Mouse (Mus musculus) midbrain, embryonic 12.5 days (tissue): ENCODE measurements around the gene Retreg1. TPM values are rescaled to one million over a fixed set of nuclear protein-coding genes. Genes with fewer than 3 reads are reported as not detected.

Experiments
- ATAC-seq: fragments of 200-750 bp; cut with Nextera tagmentation; 2 replicates; pipeline ENCODE4 v1.8.0; 2017; ENCODE audit warnings: low read depth, moderate TSS enrichment, moderate library complexity; ENCODE audit not compliant: low FRiP score
- H3K27ac ChIP-seq: fragments of 300-500 bp; sonication (generic); replicated peaks from 2 replicates; pipeline ENCODE4 v1.5.1; 2016; ENCODE audit warnings: mild to moderate bottlenecking
- H3K27me3 ChIP-seq: fragments of 300-500 bp; sonication (generic); 2 replicates; pipeline ENCODE4 v1.6.1; 2016; ENCODE audit warnings: mild to moderate bottlenecking
- H3K36me3 ChIP-seq: fragments of 300-500 bp; sonication (generic); 2 replicates; pipeline ENCODE4 v1.6.1; 2016
- H3K4me1 ChIP-seq: fragments of 300-500 bp; sonication (generic); 2 replicates; pipeline ENCODE4 v1.6.1; 2016
- H3K4me2 ChIP-seq: fragments of 300-500 bp; sonication (generic); replicated peaks from 2 replicates; pipeline ENCODE4 v1.6.1; 2016; ENCODE audit warnings: mild to moderate bottlenecking, moderate library complexity
- H3K4me3 ChIP-seq: fragments of 300-500 bp; sonication (generic); 2 replicates; pipeline ENCODE4 v1.5.1; 2016; ENCODE audit warnings: mild to moderate bottlenecking
- H3K9ac ChIP-seq: fragments of 300-500 bp; sonication (generic); replicated peaks from 2 replicates; pipeline ENCODE4 v1.6.1; 2016; ENCODE audit warnings: mild to moderate bottlenecking, moderate library complexity
- H3K9me3 ChIP-seq: fragments of 300-500 bp; sonication (generic); 2 replicates; pipeline ENCODE4 v1.6.1; 2016; ENCODE audit warnings: mild to moderate bottlenecking
- WGBS: fragments of 180-500 bp; shearing (Covaris S2); methylation state at CpG from one replicate; pipeline ENCODE4 v1.1.7; 2016; 5-methylcytosine and 5-hydroxymethylcytosine counted together
- polyA plus RNA-seq: library from polyadenylated mRNA; unstranded; fragments of >200 nt; fragmentation: Nextera tagmentation; extraction: Ambion mirVana; gene quantifications from 2 replicates; pipeline ENCODE4 v1.2.1, GENCODE M21; 2016

The Retreg1 gene
- polyA plus RNA-seq, 1 experiment from 2014 or later: 4.4 TPM

GRCm38 (mm10) chr15:25928001-25928400 lies 85.0 kb downstream of the Retreg1 start:
- H3K9ac ChIP-seq: no peak overlapping the region
- no peaks in the 10 kb centered on the region for H3K27me3 ChIP-seq
- no peak overlapping the region for H3K27ac ChIP-seq
- no peak for ATAC-seq
- no peaks in the 10 kb centered on the region for H3K9me3 ChIP-seq
- H3K4me1 ChIP-seq: peaks cover 2% of the 10 kb centered on the region; the same call in 1 of the 2 replicates
- 92% methylated on average over 8 of the region's 8 CpGs for WGBS
- no peaks in the 10 kb centered on the region for H3K36me3 ChIP-seq
- H3K4me2 ChIP-seq: no peak overlapping the region
- H3K4me3 ChIP-seq: no peak overlapping the region

GRCm38 (mm10) chr15:25928831-25929230 lies 85.9 kb downstream of the Retreg1 start:
- no peaks in the 10 kb centered on the region for H3K9me3 ChIP-seq
- WGBS: 72% methylated on average over 5 of the region's 5 CpGs
- no peaks in the 10 kb centered on the region for H3K36me3 ChIP-seq
- no peak overlapping the region for H3K4me2 ChIP-seq
- H3K9ac ChIP-seq: no peak overlapping the region
- H3K4me3 ChIP-seq: no peak overlapping the region
- ATAC-seq: no peak
- H3K4me1 ChIP-seq: peaks cover 5% of the 10 kb centered on the region; the same call in 1 of the 2 replicates
- no peaks in the 10 kb centered on the region for H3K27me3 ChIP-seq
- H3K27ac ChIP-seq: no peak overlapping the region

DNA sequence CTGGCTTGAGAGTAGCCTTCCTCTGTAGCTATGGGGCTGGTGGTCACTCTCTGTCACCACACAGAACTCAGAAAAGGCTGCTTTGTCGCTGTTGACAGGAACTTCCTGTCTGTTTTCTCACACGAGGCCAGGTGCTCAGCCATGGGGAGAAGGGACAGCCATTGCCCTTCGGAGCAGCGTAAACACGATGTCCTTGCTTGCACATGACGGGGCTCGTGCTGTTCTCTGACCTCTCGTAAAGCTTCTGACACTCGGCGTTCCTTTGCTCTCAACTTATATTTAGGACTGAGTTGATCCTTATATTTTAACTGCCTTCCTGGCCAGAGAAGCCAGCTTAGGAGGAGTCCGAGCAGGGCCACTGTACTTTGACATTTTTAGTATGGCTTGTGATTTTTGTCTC lies 86.5 kb downstream of the Retreg1 start:
- Histone ChIP-seq H3K36me3 (no peaks in the 10 kb centered on the region), H3K9ac (no peak overlapping the region), H3K4me3 (no peak overlapping the region), H3K4me1 (peaks cover 5% of the 10 kb centered on the region; the same call in 1 of the 2 replicates), H3K27ac (no peak overlapping the region), H3K9me3 (no peaks in the 10 kb centered on the region), H3K4me2 (no peak overlapping the region), H3K27me3 (no peaks in the 10 kb centered on the region)
- WGBS: 83% methylated on average over 11 of the region's 11 CpGs
- no peak for ATAC-seq

DNA sequence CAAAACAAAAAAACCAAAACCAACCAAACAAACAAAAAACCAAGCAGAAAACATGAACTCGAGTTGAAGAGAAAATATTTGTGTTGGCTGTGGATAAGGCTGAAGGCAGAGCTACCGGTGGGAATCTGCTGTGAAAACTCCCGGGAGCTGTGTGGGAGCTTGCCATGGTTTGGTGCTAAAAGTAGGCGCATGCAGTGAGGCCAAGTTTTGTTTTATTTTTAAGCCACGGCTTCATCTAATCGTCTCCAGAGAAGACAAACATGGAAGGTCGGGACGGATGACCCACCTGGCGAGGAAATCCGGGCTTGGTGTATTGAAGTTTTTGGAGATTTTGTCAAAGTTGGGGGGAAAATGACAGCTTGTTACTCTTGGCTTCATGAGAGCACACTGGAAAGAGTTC lies 87.0 kb downstream of the Retreg1 start:
- no peak overlapping the region for H3K4me3 ChIP-seq
- H3K27ac ChIP-seq: no peak overlapping the region
- no peaks in the 10 kb centered on the region for H3K36me3 ChIP-seq
- ATAC-seq: no peak
- WGBS: 84% methylated on average over 10 of the region's 10 CpGs
- no peak overlapping the region for H3K9ac ChIP-seq
- peaks cover 5% of the 10 kb centered on the region; the same call in 1 of the 2 replicates for H3K4me1 ChIP-seq
- no peaks in the 10 kb centered on the region for H3K27me3 ChIP-seq
- no peak overlapping the region for H3K4me2 ChIP-seq
- no peaks in the 10 kb centered on the region for H3K9me3 ChIP-seq

GRCm38 (mm10) chr15:25930657-25931056 lies 87.7 kb downstream of the Retreg1 start:
- Histone ChIP-seq H3K4me1 (peaks cover 5% of the 10 kb centered on the region; the same call in 1 of the 2 replicates), H3K36me3 (no peaks in the 10 kb centered on the region), H3K4me3 (no peak overlapping the region), H3K9ac (no peak overlapping the region), H3K9me3 (no peaks in the 10 kb centered on the region), H3K27me3 (no peaks in the 10 kb centered on the region), H3K27ac (no peak overlapping the region), H3K4me2 (no peak overlapping the region)
- WGBS: 86% methylated on average over 5 of the region's 5 CpGs
- no peak for ATAC-seq

DNA sequence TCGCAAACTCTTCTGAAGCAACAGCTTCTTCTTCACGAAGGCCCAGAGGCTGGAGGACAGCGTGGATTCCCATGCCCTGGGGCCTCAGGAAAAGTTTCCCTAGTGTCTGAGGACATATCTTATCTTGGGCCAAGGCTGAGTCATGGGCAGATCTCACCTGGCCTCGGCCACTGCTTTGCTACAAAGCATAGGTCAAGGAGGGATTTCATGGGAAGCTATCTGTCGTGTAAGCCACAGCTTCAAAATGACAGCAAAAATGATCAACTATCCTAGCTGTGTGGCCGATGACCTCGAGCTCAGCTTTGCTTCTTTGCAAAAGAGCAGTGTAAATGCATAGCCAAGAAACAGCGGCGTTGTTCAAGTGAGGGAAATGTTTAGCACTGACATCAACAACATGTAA lies 89.5 kb downstream of the Retreg1 start:
- H3K9me3 ChIP-seq: no peaks in the 10 kb centered on the region
- H3K27me3 ChIP-seq: no peaks in the 10 kb centered on the region
- no peak overlapping the region for H3K27ac ChIP-seq
- WGBS: 92% methylated on average over 9 of the region's 9 CpGs
- ATAC-seq: no peak
- H3K4me2 ChIP-seq: no peak overlapping the region
- peaks cover 5% of the 10 kb centered on the region; the same call in 1 of the 2 replicates for H3K4me1 ChIP-seq
- no peak overlapping the region for H3K4me3 ChIP-seq
- no peaks in the 10 kb centered on the region for H3K36me3 ChIP-seq
- no peak overlapping the region for H3K9ac ChIP-seq

- Histone ChIP-seq H3K4me1 (peaks cover 5% of the 10 kb centered on the region; the same call in 1 of the 2 replicates), H3K9ac (no peak overlapping the region), H3K4me2 (no peak overlapping the region), H3K4me3 (no peak overlapping the region), H3K9me3 (no peaks in the 10 kb centered on the region), H3K36me3 (no peaks in the 10 kb centered on the region), H3K27me3 (no peaks in the 10 kb centered on the region), H3K27ac (no peak overlapping the region)
- 61% methylated on average over 16 of the region's 16 CpGs for WGBS
- no peak for ATAC-seq
Observed at GRCm38 (mm10) chr15:25932937-25933684, 90.1 kb downstream of the Retreg1 start.

- 77% methylated on average over 7 of the region's 7 CpGs for WGBS
- no peaks in the 10 kb centered on the region for H3K27me3 ChIP-seq
- no peak for ATAC-seq
- no peak overlapping the region for H3K4me2 ChIP-seq
- H3K27ac ChIP-seq: no peak overlapping the region
- H3K36me3 ChIP-seq: no peaks in the 10 kb centered on the region
- no peaks in the 10 kb centered on the region for H3K9me3 ChIP-seq
- H3K4me3 ChIP-seq: no peak overlapping the region
- no peak overlapping the region for H3K9ac ChIP-seq
- H3K4me1 ChIP-seq: peaks cover 5% of the 10 kb centered on the region; the same call in 1 of the 2 replicates
Observed at GRCm38 (mm10) chr15:25933685-25934108, 90.7 kb downstream of the Retreg1 start.

GRCm38 (mm10) chr15:25934411-25934810 lies 91.4 kb downstream of the Retreg1 start:
- H3K9me3 ChIP-seq: no peaks in the 10 kb centered on the region
- no peak for ATAC-seq
- peaks cover 5% of the 10 kb centered on the region; the same call in 1 of the 2 replicates for H3K4me1 ChIP-seq
- no peak overlapping the region for H3K9ac ChIP-seq
- 73% methylated on average over 7 of the region's 7 CpGs for WGBS
- no peak overlapping the region for H3K4me2 ChIP-seq
- no peak overlapping the region for H3K27ac ChIP-seq
- H3K4me3 ChIP-seq: no peak overlapping the region
- no peaks in the 10 kb centered on the region for H3K27me3 ChIP-seq
- no peaks in the 10 kb centered on the region for H3K36me3 ChIP-seq

DNA sequence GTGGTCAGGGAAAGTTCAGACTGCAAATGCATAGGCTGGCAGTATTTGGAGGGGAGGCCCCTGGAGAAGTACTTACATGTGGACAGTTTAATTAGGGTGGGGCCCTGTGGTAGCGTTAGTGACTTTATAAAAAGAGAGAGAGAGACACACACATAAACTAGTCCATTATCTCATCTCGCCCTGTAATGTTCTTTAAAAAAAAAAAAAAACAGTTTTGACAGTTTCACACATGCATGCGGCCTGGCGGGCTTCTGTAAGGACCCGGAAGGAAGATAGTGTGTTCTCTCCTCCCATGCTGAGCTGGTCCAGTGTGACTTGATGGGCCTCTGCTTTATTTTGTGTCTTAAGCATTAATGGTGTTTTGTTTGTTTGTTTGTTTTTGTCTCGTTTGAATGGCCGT lies 95.5 kb downstream of the Retreg1 start:
- Histone ChIP-seq H3K9ac (no peak overlapping the region), H3K4me1 (0 out of 2 replicates have a peak, but pooled peaks cover 6% of the 10 kb centered on the region), H3K9me3 (no peaks in the 10 kb centered on the region), H3K4me2 (no peak overlapping the region), H3K36me3 (no peaks in the 10 kb centered on the region), H3K27me3 (no peaks in the 10 kb centered on the region), H3K4me3 (no peak overlapping the region), H3K27ac (no peak overlapping the region)
- WGBS: 89% methylated on average over 7 of the region's 7 CpGs
- ATAC-seq: no peak

- Histone ChIP-seq H3K27ac (no peak overlapping the region), H3K9ac (0 out of 2 replicates have a peak overlapping the region, but pooled peaks have one; percentile 6), H3K4me3 (no peak overlapping the region), H3K27me3 (no peaks in the 10 kb centered on the region), H3K9me3 (no peaks in the 10 kb centered on the region), H3K36me3 (no peaks in the 10 kb centered on the region), H3K4me1 (0 out of 2 replicates have a peak, but pooled peaks cover 6% of the 10 kb centered on the region), H3K4me2 (peak overlapping the region; percentile 16; the same call in 1 of the 2 replicates)
- WGBS: 40% methylated on average over 24 of the region's 24 CpGs
- ATAC-seq: no peak
Observed at GRCm38 (mm10) chr15:25940397-25941377, 97.7 kb downstream of the Retreg1 start.

DNA sequence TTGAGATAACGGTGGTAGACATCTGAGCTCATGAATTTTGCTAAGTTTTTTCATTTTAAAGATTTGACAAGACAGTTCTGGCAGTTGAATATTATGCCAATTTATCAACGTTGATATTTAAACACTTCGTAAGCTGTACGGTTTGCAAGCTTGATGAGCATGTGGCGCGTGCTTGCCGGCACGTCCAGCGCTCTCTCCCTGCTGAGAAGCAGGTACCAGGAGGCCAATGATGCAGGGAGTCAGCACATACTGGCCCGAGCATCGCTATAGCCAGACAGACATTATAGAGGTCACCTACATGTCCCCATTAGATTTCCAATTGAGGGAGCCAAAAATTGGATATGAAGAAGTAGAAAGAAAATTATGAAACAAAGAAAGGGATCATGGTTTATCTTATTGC lies 98.5 kb downstream of the Retreg1 start:
- Histone ChIP-seq H3K4me2 (no peak overlapping the region), H3K4me3 (no peak overlapping the region), H3K4me1 (0 out of 2 replicates have a peak, but pooled peaks cover 6% of the 10 kb centered on the region), H3K9ac (no peak overlapping the region), H3K27me3 (no peaks in the 10 kb centered on the region), H3K36me3 (no peaks in the 10 kb centered on the region), H3K27ac (no peak overlapping the region), H3K9me3 (no peaks in the 10 kb centered on the region)
- ATAC-seq: no peak
- WGBS: 89% methylated on average over 11 of the region's 11 CpGs
